Mouse (Mus musculus): ENCODE measurements around the gene Hacd1. TPM values are rescaled to one million over a fixed set of nuclear protein-coding genes. Genes with fewer than 3 reads are reported as not detected.

The Hacd1 gene
- total and polyA plus RNA-seq, 3 experiments, result 14.6 to 23.1 TPM; not detected in 1

- H3K9me3 ChIP-seq (replicated peaks; ENCODE audit: insufficient read depth, low read length), result no peaks in the 10 kb centered on the region
- H3K79me2 ChIP-seq (ENCODE audit: control insufficient read depth, insufficient read depth, low read length, poor library complexity), result peaks cover 4% of the 10 kb centered on the region; the same call in 1 of the 2 replicates
- no peak overlapping the region for H3K4me3 ChIP-seq (ENCODE audit: control insufficient read depth in 1 of 2, insufficient read depth in 1 of 2, low read depth in 2 of 2, low read length in 2 of 2)
- H3K4me1 ChIP-seq (ENCODE audit: control insufficient read depth in 1 of 2, insufficient read depth in 2 of 2, low read length in 2 of 2), result peaks cover 0 to 2% of the 10 kb centered on the region in 2 experiments; a peak in 1 of 4 replicates
- no peak for DNase-seq (ENCODE audit: low read depth, low spot score)
- TF ChIP-seq RAD21 (IDR thresholded peaks at IDR 0.05; ENCODE audit: low read depth, low read length) (no peak), SIN3A (IDR thresholded peaks at IDR 0.05; ENCODE audit: low read length) (no peak), ZNF384 (IDR thresholded peaks at IDR 0.05; ENCODE audit: low read depth, low read length) (no peak), POLR2AphosphoS5 (IDR thresholded peaks at IDR 0.05; ENCODE audit: borderline replicate concordance, low read depth, low read length) (no peak), GATA1 (IDR thresholded peaks at IDR 0.05; ENCODE audit: low read depth, low read length) (no peak), JUND (IDR thresholded peaks at IDR 0.05; ENCODE audit: low read depth, low read length) (no peak), SMC3 (IDR thresholded peaks at IDR 0.05; ENCODE audit: low read depth, low read length) (no peak), NELFE (IDR thresholded peaks at IDR 0.05; ENCODE audit: low read depth, low read length) (no peak), UBTF (IDR thresholded peaks at IDR 0.05; ENCODE audit: borderline replicate concordance, insufficient read depth, low read depth, low read length) (no peak)
- no peak overlapping the region for H3K9ac ChIP-seq (ENCODE audit: control insufficient read depth, low read depth, low read length, poor library complexity, severe bottlenecking)
- H3K36me3 ChIP-seq (ENCODE audit: control insufficient read depth in 1 of 2, insufficient read depth in 2 of 2, low read length in 2 of 2), result no peaks in the 10 kb centered on the region
- H3K27ac ChIP-seq (ENCODE audit: control insufficient read depth, low read depth, low read length), result no peak overlapping the region
- no peaks in the 10 kb centered on the region for H3K27me3 ChIP-seq (ENCODE audit: control insufficient read depth in 1 of 2, insufficient read depth in 2 of 2, low read length in 2 of 2)
Measured at GRCm38 (mm10) chr2:14053618-14054017, 2.3 kb downstream of the Hacd1 start.

GRCm38 (mm10) chr2:14048808-14049207, 7.1 kb downstream of the Hacd1 start:
- H3K9me3 ChIP-seq (replicated peaks; ENCODE audit: insufficient read depth, low read length), result no peaks in the 10 kb centered on the region
- no peak overlapping the region for H3K27ac ChIP-seq (ENCODE audit: control insufficient read depth, low read depth, low read length)
- H3K4me1 ChIP-seq (ENCODE audit: control insufficient read depth in 1 of 2, insufficient read depth in 2 of 2, low read length in 2 of 2), result no peaks in the 10 kb centered on the region
- H3K4me3 ChIP-seq (ENCODE audit: control insufficient read depth in 1 of 2, insufficient read depth in 1 of 2, low read depth in 2 of 2, low read length in 2 of 2), result no peak overlapping the region
- DNase-seq (ENCODE audit: low read depth, low spot score), result no peak
- TF ChIP-seq RCOR1 (IDR thresholded peaks at IDR 0.05; ENCODE audit: low read depth, low read length), result no peak
- no peak for TF ChIP-seq USF1 (IDR thresholded peaks at IDR 0.05; ENCODE audit: low read depth, low read length)
- no peak for TF ChIP-seq TAL1 (IDR thresholded peaks at IDR 0.05; ENCODE audit: low read length)
- TF ChIP-seq MYB (IDR thresholded peaks at IDR 0.05; ENCODE audit: low read depth, low read length), result no peak
- no peak for TF ChIP-seq MAX (IDR thresholded peaks at IDR 0.05; ENCODE audit: low read length)
- TF ChIP-seq KAT2A (conservative IDR thresholded peaks at IDR 0.05; ENCODE audit: low read depth, low read length), result no peak
- TF ChIP-seq CTCF (IDR thresholded peaks at IDR 0.05 in 2 of 3, conservative IDR thresholded peaks at IDR 0.05 in 1 of 3; ENCODE audit: control insufficient read depth in 1 of 3, insufficient read depth in 1 of 3, low read depth in 2 of 3, low read length in 3 of 3, poor library complexity in 1 of 3, severe bottlenecking in 1 of 3), result no peak
- no peak for TF ChIP-seq ZC3H11A (IDR thresholded peaks at IDR 0.05; ENCODE audit: low read depth, low read length)
- H3K36me3 ChIP-seq (ENCODE audit: control insufficient read depth in 1 of 2, insufficient read depth in 2 of 2, low read length in 2 of 2), result no peaks in the 10 kb centered on the region
- no peaks in the 10 kb centered on the region; a peak in 1 of 4 replicates for H3K27me3 ChIP-seq (ENCODE audit: control insufficient read depth in 1 of 2, insufficient read depth in 2 of 2, low read length in 2 of 2)
- no peaks in the 10 kb centered on the region for H3K79me2 ChIP-seq (ENCODE audit: control insufficient read depth, insufficient read depth, low read length, poor library complexity)
- H3K9ac ChIP-seq (ENCODE audit: control insufficient read depth, low read depth, low read length, poor library complexity, severe bottlenecking), result no peak overlapping the region

All from MEL (cell line).